Mouse (Mus musculus) CH12.LX (cell line): Measurements from ENCODE around the gene St8sia6. TPM values are rescaled to one million over a fixed set of nuclear protein-coding genes. Genes with fewer than 3 reads are reported as not detected.

Experiments
- DNase-seq: peaks from one replicate; pipeline ENCODE4 v3.0.0-alpha.2; 2013; ENCODE audit errors: extremely low read depth
- H3K27ac ChIP-seq: 2 replicates; pipeline ENCODE4 v1.5.1; 2012; ENCODE audit warnings: low read depth, mild to moderate bottlenecking, control low read depth, moderate library complexity; ENCODE audit not compliant: insufficient read depth
- H3K27me3 ChIP-seq: replicated peaks from 2 replicates; pipeline ENCODE3; 2012; ENCODE audit warnings: inconsistent platforms
- H3K36me3 ChIP-seq, 2 experiments: replicated peaks in 1 of 2; 2 replicates each; pipeline versions ENCODE3 to v1.6.1; 2012; ENCODE audit warnings: inconsistent platforms in 1 of 2, low read length in 1 of 2, mild to moderate bottlenecking in 1 of 2, mixed read lengths in 1 of 2, moderate library complexity in 1 of 2; ENCODE audit not compliant: control insufficient read depth in 1 of 2, insufficient read depth in 1 of 2
- H3K4me1 ChIP-seq, 2 experiments: 2 replicates each; pipeline ENCODE4 v1.6.1; 2012; ENCODE audit warnings: inconsistent platforms in 1 of 2, moderate library complexity in 1 of 2; ENCODE audit not compliant: insufficient read depth in 2 of 2, control insufficient read depth in 1 of 2
- H3K4me2 ChIP-seq: 2 replicates; pipeline ENCODE4 v1.6.1; 2012; ENCODE audit warnings: low read depth, mild to moderate bottlenecking, control low read depth; ENCODE audit not compliant: poor library complexity, insufficient read depth, severe bottlenecking
- H3K4me3 ChIP-seq, 3 experiments: fragments of 150-350 bp in 1 of 3; sonication (generic) in 1 of 3; replicated peaks in 1 of 3; 2 replicates each; pipeline versions ENCODE3 to v1.5.1; 2011 to 2012; ENCODE audit warnings: low read depth in 2 of 3, low read length in 2 of 3, mild to moderate bottlenecking in 2 of 3, moderate library complexity in 2 of 3, control low read depth in 1 of 3, improper control_type of control experiment in 1 of 3, inconsistent platforms in 1 of 3, mixed read lengths in 1 of 3; ENCODE audit not compliant: poor library complexity in 1 of 3
- H3K79me2 ChIP-seq: replicated peaks from 2 replicates; pipeline ENCODE4 v1.6.1; 2012; ENCODE audit warnings: mild to moderate bottlenecking, moderate library complexity; ENCODE audit not compliant: control insufficient read depth, poor library complexity, insufficient read depth, severe bottlenecking; ENCODE audit errors: extremely low read depth
- H3K9ac ChIP-seq: 2 replicates; pipeline ENCODE4 v1.6.1; 2012; ENCODE audit warnings: low read depth, mild to moderate bottlenecking, control low read depth, moderate library complexity; ENCODE audit not compliant: insufficient read depth
- H3K9me3 ChIP-seq: replicated peaks from 2 replicates; pipeline ENCODE3; 2012; ENCODE audit warnings: low read length, inconsistent platforms, mixed read lengths
- CHD2 ChIP-seq: IDR thresholded peaks from 2 replicates; pipeline ENCODE4 v1.6.1; 2011; ENCODE audit warnings: low read length, improper control_type of control experiment
- E2F4 ChIP-seq: IDR thresholded peaks from 2 replicates; pipeline ENCODE4 v1.6.1; 2011; ENCODE audit warnings: low read depth, low read length, improper control_type of control experiment; ENCODE audit not compliant: insufficient replicate concordance
- EP300 ChIP-seq: IDR thresholded peaks from 2 replicates; pipeline ENCODE4 v1.6.1; 2011; ENCODE audit warnings: low read length, improper control_type of control experiment
- GABPA ChIP-seq: IDR thresholded peaks from 2 replicates; pipeline ENCODE4 v1.6.1; 2012; ENCODE audit warnings: low read depth, low read length, improper control_type of control experiment, inconsistent platforms; ENCODE audit not compliant: insufficient replicate concordance
- HCFC1 ChIP-seq: IDR thresholded peaks from 2 replicates; pipeline ENCODE4 v1.6.1; 2012; ENCODE audit warnings: low read depth, mild to moderate bottlenecking, inconsistent platforms, low read length, improper control_type of control experiment
- JUN ChIP-seq: IDR thresholded peaks from 2 replicates; pipeline ENCODE4 v1.6.1; 2011; ENCODE audit warnings: low read depth, mild to moderate bottlenecking, low read length, improper control_type of control experiment, moderate library complexity; ENCODE audit not compliant: insufficient read depth
- MEF2A ChIP-seq: IDR thresholded peaks from 2 replicates; pipeline ENCODE4 v1.6.1; 2014; ENCODE audit warnings: low read depth, mild to moderate bottlenecking, inconsistent platforms, low read length, improper control_type of control experiment, borderline replicate concordance
- NRF1 ChIP-seq: IDR thresholded peaks from 2 replicates; pipeline ENCODE4 v1.6.1; 2014; ENCODE audit warnings: low read depth, mild to moderate bottlenecking, inconsistent platforms, low read length, improper control_type of control experiment, moderate library complexity
- POLR2A ChIP-seq: IDR thresholded peaks from 2 replicates; pipeline ENCODE4 v1.6.1; 2011; ENCODE audit warnings: low read depth, mild to moderate bottlenecking, improper control_type of control experiment, low read length
- RCOR1 ChIP-seq: conservative IDR thresholded peaks from 2 replicates; pipeline ENCODE4 v1.6.1; 2012; ENCODE audit warnings: low read depth, mild to moderate bottlenecking, inconsistent platforms, low read length, improper control_type of control experiment
- SMC3 ChIP-seq: IDR thresholded peaks from 2 replicates; pipeline ENCODE4 v1.6.1; 2011; ENCODE audit warnings: low read depth, low read length, improper control_type of control experiment
- TBP ChIP-seq: conservative IDR thresholded peaks from 2 replicates; pipeline ENCODE4 v1.6.1; 2011; ENCODE audit warnings: low read depth, low read length, improper control_type of control experiment
- ZC3H11A ChIP-seq: IDR thresholded peaks from 2 replicates; pipeline ENCODE4 v1.6.1; 2012; ENCODE audit warnings: low read depth, mild to moderate bottlenecking, inconsistent platforms, low read length, improper control_type of control experiment
- ZMIZ1 ChIP-seq: IDR thresholded peaks from 2 replicates; pipeline ENCODE4 v1.6.1; 2012; ENCODE audit warnings: low read depth, mild to moderate bottlenecking, inconsistent platforms, low read length, improper control_type of control experiment
- dilution Hi-C: fragments of 300-500 bp; cut with MboI; formaldehyde crosslinking; loops from 2 replicates; pipeline ENCODE4 v1.14.3; 2020; ENCODE audit warnings: low sequenced_read_pairs; ENCODE audit not compliant: extremely low pct_unique_long_range_greater_than_20kb, extremely low pct_ligation_motif_present
- in situ Hi-C: fragments of 300-500 bp; cut with MboI; formaldehyde crosslinking; loops from 3 replicates; pipeline ENCODE4 v1.14.3; 2019; ENCODE audit warnings: low sequenced_read_pairs, low pct_ligation_motif_present, low pct_unique_long_range_greater_than_20kb, mixed read lengths
- polyA plus RNA-seq: library from polyadenylated mRNA; unstranded; fragments of >175 nt; gene quantifications from 2 replicates; pipeline ENCODE4 v1.2.1, GENCODE M21; 2012; ENCODE audit warnings: low read depth; ENCODE audit not compliant: insufficient read length
- total RNA-seq, 2 experiments: library from RNA; depleted of rRNA; stranded (reverse); fragments of 300-350 nt in 1 of 2; fragments of >200 nt in 1 of 2; gene quantifications; 2 replicates each; pipeline ENCODE4 v1.2.3; 2012 to 2014

St8sia6 gene
- total and polyA plus RNA-seq, 3 experiments = 27.4 to 51.0 (median 43.7) TPM

GRCm38 (mm10) chr2:13834989-13835388 lies 41.1 kb upstream of the St8sia6 start:
- Histone ChIP-seq H3K4me1 (no peaks in the 10 kb centered on the region), H3K9ac (no peak overlapping the region), H3K36me3 (no peaks in the 10 kb centered on the region), H3K9me3 (no peaks in the 10 kb centered on the region), H3K27me3 (no peaks in the 10 kb centered on the region), H3K27ac (no peak overlapping the region), H3K79me2 (no peaks in the 10 kb centered on the region), H3K4me2 (no peak overlapping the region), H3K4me3 (no peak overlapping the region)
- no peak for DNase-seq
- in situ Hi-C loops (no loop called here), dilution Hi-C loops (no loop called here)
- TF ChIP-seq POLR2A = no peak
- TF ChIP-seq SMC3 = no peak
- no peak for TF ChIP-seq ZMIZ1
- TF ChIP-seq JUN = no peak
- no peak for TF ChIP-seq EP300
- TF ChIP-seq E2F4 = no peak
- TF ChIP-seq CHD2 = no peak
- TF ChIP-seq NRF1 = no peak
- TF ChIP-seq MEF2A = no peak
- TF ChIP-seq RCOR1 = no peak
- no peak for TF ChIP-seq HCFC1
- TF ChIP-seq ZC3H11A = no peak
- no peak for TF ChIP-seq TBP
- TF ChIP-seq GABPA = no peak

GRCm38 (mm10) chr2:13816645-13817044 lies 22.8 kb upstream of the St8sia6 start:
- dilution Hi-C loops = no loop called here
- in situ Hi-C loops = no loop called here
- no peak overlapping the region for H3K4me2 ChIP-seq
- no peaks in the 10 kb centered on the region for H3K36me3 ChIP-seq
- H3K4me3 ChIP-seq = no peak overlapping the region
- H3K4me1 ChIP-seq = no peaks in the 10 kb centered on the region
- TF ChIP-seq ZMIZ1 = no peak
- TF ChIP-seq NRF1 = no peak
- TF ChIP-seq, all 38 proteins: peak for 0
- Histone ChIP-seq H3K27me3 (no peaks in the 10 kb centered on the region), H3K27ac (no peak overlapping the region), H3K79me2 (no peaks in the 10 kb centered on the region), H3K9me3 (no peaks in the 10 kb centered on the region), H3K9ac (no peak overlapping the region)
- no peak for DNase-seq

GRCm38 (mm10) chr2:13808593-13808992 lies 14.7 kb upstream of the St8sia6 start:
- no peak overlapping the region for H3K4me2 ChIP-seq
- H3K36me3 ChIP-seq = no peaks in the 10 kb centered on the region
- peaks cover 1% of the 10 kb centered on the region for H3K27me3 ChIP-seq
- in situ Hi-C loops = no loop called here
- DNase-seq = no peak
- H3K79me2 ChIP-seq = no peaks in the 10 kb centered on the region
- H3K4me3 ChIP-seq = no peak overlapping the region
- no peaks in the 10 kb centered on the region for H3K4me1 ChIP-seq
- no peak overlapping the region for H3K27ac ChIP-seq
- dilution Hi-C loops = no loop called here
- TF ChIP-seq GABPA = no peak
- H3K9me3 ChIP-seq = no peaks in the 10 kb centered on the region
- no peak overlapping the region for H3K9ac ChIP-seq
